Mouse (Mus musculus): ENCODE measurements at regions not wholly inside any gene's neighbourhood (a gene's known extent, or its start where the extent isn't known, plus 50 kb on each side); places are given as distances from the start of the nearest gene placed in this dataset. TPM values are rescaled to one million over a fixed set of nuclear protein-coding genes. Genes with fewer than 3 reads are reported as not detected.

DNA sequence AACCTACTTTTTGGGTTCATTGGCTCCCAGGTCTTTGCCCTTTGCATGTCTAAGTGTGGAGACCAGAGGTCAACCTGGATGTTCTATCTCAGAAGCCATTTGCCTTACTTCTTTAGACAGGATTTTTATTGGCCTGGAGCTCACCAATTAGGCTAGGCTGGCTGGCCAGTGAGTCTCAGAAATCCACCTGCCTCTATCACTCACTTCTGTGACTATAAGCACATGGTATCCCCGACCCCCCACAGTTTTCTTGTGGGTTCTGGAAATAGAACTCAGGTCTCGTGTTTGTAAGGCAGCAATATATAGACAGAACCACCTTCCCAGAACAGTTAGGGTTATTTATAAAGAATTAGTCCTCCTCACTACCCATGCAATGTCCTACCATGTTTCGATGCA lies 60.9 kb upstream of the Ankrd50 start:
- H3K36me3 ChIP-seq (ENCODE audit: control insufficient read depth, insufficient read depth, low read length), result no peaks in the 10 kb centered on the region
- H3K9ac ChIP-seq (ENCODE audit: low read length), result no peak overlapping the region
- TF ChIP-seq CTCF (IDR thresholded peaks at IDR 0.05; ENCODE audit: low read depth) (no peak), EP300 (optimal IDR thresholded peaks at IDR 0.05) (no peak)
- H3K9me3 ChIP-seq (ENCODE audit: control insufficient read depth, low read length), result no peaks in the 10 kb centered on the region
- H3K27ac ChIP-seq (replicated peaks), result no peak overlapping the region
- 80% methylated on average over 3 of the region's 3 CpGs for WGBS
- ATAC-seq (ENCODE audit: low FRiP score, low TSS enrichment) (no peak), DNase-seq (ENCODE audit: low spot score) (no peak)
- no peaks in the 10 kb centered on the region for H3K4me1 ChIP-seq (replicated peaks; ENCODE audit: control insufficient read depth, insufficient read depth)
- H3K4me2 ChIP-seq (replicated peaks; ENCODE audit: low read depth), result no peak overlapping the region
- H3K27me3 ChIP-seq (ENCODE audit: control insufficient read depth, insufficient read depth, low read length), result no peaks in the 10 kb centered on the region
- no peak overlapping the region for H3K4me3 ChIP-seq (ENCODE audit: low read depth, low read length)

GRCm38 (mm10) chr3:38544718-38545500 lies 60.3 kb upstream of the Ankrd50 start:
- Histone ChIP-seq H3K4me1 (replicated peaks; ENCODE audit: control insufficient read depth, insufficient read depth) (no peaks in the 10 kb centered on the region), H3K4me2 (replicated peaks; ENCODE audit: low read depth) (no peak overlapping the region), H3K27me3 (ENCODE audit: control insufficient read depth, insufficient read depth, low read length) (no peaks in the 10 kb centered on the region), H3K9ac (ENCODE audit: low read length) (no peak overlapping the region), H3K9me3 (ENCODE audit: control insufficient read depth, low read length) (no peaks in the 10 kb centered on the region), H3K27ac (replicated peaks) (no peak overlapping the region), H3K36me3 (ENCODE audit: control insufficient read depth, insufficient read depth, low read length) (no peaks in the 10 kb centered on the region), H3K4me3 (ENCODE audit: low read depth, low read length) (no peak overlapping the region)
- ATAC-seq (ENCODE audit: low FRiP score, low TSS enrichment) (no peak), DNase-seq (ENCODE audit: low spot score) (no peak)
- TF ChIP-seq EP300 (optimal IDR thresholded peaks at IDR 0.05) (no peak), CTCF (IDR thresholded peaks at IDR 0.05; ENCODE audit: low read depth) (no peak)
- WGBS, result 86% methylated on average over 4 of the region's 4 CpGs

GRCm38 (mm10) chr3:38543816-38544215 lies 59.2 kb upstream of the Ankrd50 start:
- Histone ChIP-seq H3K9ac (ENCODE audit: low read length) (no peak overlapping the region), H3K9me3 (ENCODE audit: control insufficient read depth, low read length) (no peaks in the 10 kb centered on the region), H3K27ac (replicated peaks) (no peak overlapping the region), H3K27me3 (ENCODE audit: control insufficient read depth, insufficient read depth, low read length) (no peaks in the 10 kb centered on the region), H3K4me2 (replicated peaks; ENCODE audit: low read depth) (no peak overlapping the region), H3K4me3 (ENCODE audit: low read depth, low read length) (no peak overlapping the region), H3K4me1 (replicated peaks; ENCODE audit: control insufficient read depth, insufficient read depth) (no peaks in the 10 kb centered on the region), H3K36me3 (ENCODE audit: control insufficient read depth, insufficient read depth, low read length) (no peaks in the 10 kb centered on the region)
- no peak for DNase-seq (ENCODE audit: low spot score)
- WGBS, result 93% methylated on average over 3 of the region's 3 CpGs
- TF ChIP-seq EP300 (optimal IDR thresholded peaks at IDR 0.05) (no peak), CTCF (IDR thresholded peaks at IDR 0.05; ENCODE audit: low read depth) (no peak)
- no peak for ATAC-seq (ENCODE audit: low FRiP score, low TSS enrichment)

GRCm38 (mm10) chr3:38541296-38541695 lies 56.7 kb upstream of the Ankrd50 start:
- Histone ChIP-seq H3K36me3 (ENCODE audit: control insufficient read depth, insufficient read depth, low read length) (no peaks in the 10 kb centered on the region), H3K27me3 (ENCODE audit: control insufficient read depth, insufficient read depth, low read length) (no peaks in the 10 kb centered on the region), H3K9me3 (ENCODE audit: control insufficient read depth, low read length) (no peaks in the 10 kb centered on the region), H3K4me3 (ENCODE audit: low read depth, low read length) (no peak overlapping the region), H3K9ac (ENCODE audit: low read length) (no peak overlapping the region), H3K4me1 (replicated peaks; ENCODE audit: control insufficient read depth, insufficient read depth) (no peaks in the 10 kb centered on the region), H3K27ac (replicated peaks) (no peak overlapping the region), H3K4me2 (replicated peaks; ENCODE audit: low read depth) (no peak overlapping the region)
- WGBS, result 61% methylated on average over 3 of the region's 3 CpGs
- ATAC-seq (ENCODE audit: low FRiP score, low TSS enrichment) (no peak), DNase-seq (ENCODE audit: low spot score) (no peak)
- no peak for TF ChIP-seq EP300 (optimal IDR thresholded peaks at IDR 0.05)
- TF ChIP-seq CTCF (IDR thresholded peaks at IDR 0.05; ENCODE audit: low read depth), result no peak

DNA sequence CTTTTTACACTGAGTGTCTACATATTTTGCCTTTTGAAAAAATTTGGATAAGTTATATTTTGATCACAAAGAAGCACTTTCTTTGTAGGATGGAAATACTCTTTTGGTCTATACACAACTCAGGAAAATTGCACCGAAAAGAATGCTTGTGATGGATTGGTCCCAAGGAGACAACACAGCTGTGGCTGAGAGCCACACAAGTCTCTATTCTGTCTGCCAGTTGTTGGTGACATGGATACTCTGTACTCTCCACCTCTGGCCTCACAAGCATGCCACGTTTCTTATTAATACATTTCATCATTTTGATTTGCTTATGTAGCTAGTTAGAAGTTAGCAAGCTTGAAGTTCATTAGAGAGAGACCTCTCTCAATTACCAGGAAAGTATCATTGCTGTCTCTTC lies 53.7 kb upstream of the Ankrd50 start:
- H3K9me3 ChIP-seq (ENCODE audit: control insufficient read depth, low read length), result no peaks in the 10 kb centered on the region
- no peak for DNase-seq (ENCODE audit: low spot score)
- no peak overlapping the region for H3K9ac ChIP-seq (ENCODE audit: low read length)
- no peaks in the 10 kb centered on the region for H3K27me3 ChIP-seq (ENCODE audit: control insufficient read depth, insufficient read depth, low read length)
- ATAC-seq (ENCODE audit: low FRiP score, low TSS enrichment), result no peak
- no peak for TF ChIP-seq CTCF (IDR thresholded peaks at IDR 0.05; ENCODE audit: low read depth)
- no peak for TF ChIP-seq EP300 (optimal IDR thresholded peaks at IDR 0.05)
- H3K4me2 ChIP-seq (replicated peaks; ENCODE audit: low read depth), result no peak overlapping the region
- no peak overlapping the region for H3K4me3 ChIP-seq (ENCODE audit: low read depth, low read length)
- WGBS, result 58% methylated on average over 2 of the region's 2 CpGs
- H3K4me1 ChIP-seq (replicated peaks; ENCODE audit: control insufficient read depth, insufficient read depth), result no peaks in the 10 kb centered on the region
- no peaks in the 10 kb centered on the region for H3K36me3 ChIP-seq (ENCODE audit: control insufficient read depth, insufficient read depth, low read length)
- no peak overlapping the region for H3K27ac ChIP-seq (replicated peaks)

DNA sequence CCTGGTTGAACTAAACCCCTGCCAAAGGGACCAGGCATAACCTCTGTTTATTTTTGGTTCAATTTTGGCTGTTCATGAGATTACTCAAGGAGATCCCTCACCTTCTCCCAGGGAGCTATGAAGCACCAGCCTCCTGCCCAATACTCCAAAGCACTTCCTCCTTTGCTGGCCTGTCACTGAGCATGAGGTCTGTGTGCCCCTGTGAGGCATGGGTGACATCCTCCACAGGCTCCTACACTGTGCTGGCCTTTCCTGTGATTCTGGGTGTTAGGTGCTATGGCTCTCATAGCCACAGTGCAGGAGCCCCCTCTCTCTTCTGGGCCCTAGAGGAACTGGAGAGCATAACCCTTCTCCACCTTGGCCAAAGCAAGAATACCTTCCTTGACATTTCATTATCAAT lies 53.1 kb upstream of the Ankrd50 start:
- no peak for DNase-seq (ENCODE audit: low spot score)
- no peak for ATAC-seq (ENCODE audit: low FRiP score, low TSS enrichment)
- no peaks in the 10 kb centered on the region for H3K9me3 ChIP-seq (ENCODE audit: control insufficient read depth, low read length)
- no peak overlapping the region for H3K4me2 ChIP-seq (replicated peaks; ENCODE audit: low read depth)
- no peak for TF ChIP-seq EP300 (optimal IDR thresholded peaks at IDR 0.05)
- TF ChIP-seq CTCF (IDR thresholded peaks at IDR 0.05; ENCODE audit: low read depth), result no peak
- H3K4me3 ChIP-seq (ENCODE audit: low read depth, low read length), result no peak overlapping the region
- H3K36me3 ChIP-seq (ENCODE audit: control insufficient read depth, insufficient read depth, low read length), result no peaks in the 10 kb centered on the region
- no peak overlapping the region for H3K27ac ChIP-seq (replicated peaks)
- no peaks in the 10 kb centered on the region for H3K27me3 ChIP-seq (ENCODE audit: control insufficient read depth, insufficient read depth, low read length)
- no peaks in the 10 kb centered on the region for H3K4me1 ChIP-seq (replicated peaks; ENCODE audit: control insufficient read depth, insufficient read depth)
- H3K9ac ChIP-seq (ENCODE audit: low read length), result no peak overlapping the region

Small RNA genes lying in the stretch of these regions (microRNA-seq; reads per million reads assigned to microRNA genes)
- gene Gm24462, result not detected
